Mouse (Mus musculus): Measurements from ENCODE around the gene Nkpd1.
A peak's percentile ranks its signal among the peaks of the same experiment; 100 is the strongest.

Nkpd1 gene

DNA sequence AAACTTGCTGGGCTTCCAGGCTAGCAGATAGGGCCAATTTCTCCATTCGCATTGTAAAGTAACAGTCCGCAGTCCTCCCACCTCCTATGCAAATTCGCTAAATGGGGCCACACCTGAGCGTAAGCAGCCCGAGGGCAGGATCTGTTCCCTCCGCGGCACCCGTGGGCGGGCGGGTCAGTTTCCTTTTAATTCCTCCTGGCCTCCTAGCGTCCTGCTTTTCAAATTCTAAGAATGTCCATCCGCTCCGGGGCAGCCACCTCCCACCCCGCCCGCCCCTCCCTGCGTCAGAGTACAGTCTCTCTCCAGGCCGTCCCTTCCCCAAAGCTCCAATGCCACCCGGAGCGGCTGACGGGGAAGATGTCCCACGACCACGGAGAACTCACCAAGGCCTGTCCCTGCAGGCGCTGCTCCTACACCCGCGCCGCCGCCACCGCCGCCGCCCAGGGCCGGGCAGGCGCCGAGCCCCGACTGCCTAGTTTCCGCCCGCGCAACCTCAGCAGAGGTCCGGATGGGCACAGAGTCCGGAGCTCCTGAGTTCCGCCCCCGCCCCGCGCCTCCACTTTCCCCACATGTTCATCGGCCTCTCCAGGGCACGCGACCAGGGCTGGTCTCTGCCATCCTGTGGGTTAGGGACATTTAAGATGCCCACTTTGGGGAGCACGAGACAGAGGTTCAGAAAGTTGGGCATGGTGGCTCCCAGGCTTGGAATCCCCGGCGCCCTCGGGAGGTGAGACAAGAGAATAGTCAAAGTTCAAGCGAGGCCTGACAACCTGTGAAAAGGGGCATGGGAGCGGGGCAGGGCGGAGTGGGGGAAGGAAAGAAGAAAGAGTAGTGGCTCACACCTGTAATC is 55.5 kb downstream of the Nkpd1 start:
- DNase-seq (ENCODE audit: low read depth in 2 of 2, low spot score in 2 of 2): peak; percentile 76 to 77

GRCm38 (mm10) chr7:19573776-19574140 is 56.1 kb downstream of the Nkpd1 start:
- DNase-seq (ENCODE audit: low read depth in 2 of 2, low spot score in 2 of 2): no peak
